ENCODE assay signal across 29 mouse cellular contexts in genomic region chr6:32201506-32201905, GRCm38 (mm10).
A peak's percentile ranks its signal among the peaks of the same experiment; 100 is the strongest.
DNase-seq lines count a peak whose midpoint lies in the region; ATAC-seq and TF ChIP-seq lines count a peak whose summit lies in the region.
"Had no signal": no experiment of that assay in that cellular context is flagged by ENCODE, and none has a peak within 500 bp of the region (broad histone marks: within the 10 kb centered on the region; RNA-seq: fewer than 3 reads in every experiment).

No protein-coding gene starts in this region.

- no peak for DNase-seq in forebrain, postnatal 0 days
- no peak for DNase-seq in forebrain, embryonic 10.5 days (ENCODE audit: extremely low spot score, low spot score)
- peak; percentile 58 to 64 for DNase-seq in cerebellum, adult 18-20 months
- peak; percentile 73 for DNase-seq in cerebellum, adult 9-10 months
- DNase-seq in cerebellum, postnatal 36 days: peak; percentile 41 to 47
- no peak for DNase-seq in MN1 (ENCODE audit: low spot score)
- no peak for DNase-seq in kidney, postnatal 25 days
- DNase-seq in neural tube, embryonic 10.5 days (ENCODE audit: extremely low spot score, low spot score): no peak
- DNase-seq: adrenal gland, postnatal 10 days; adrenal gland, postnatal 36 days; embryo, embryonic 11 days; gastrocnemius, postnatal 25 days; heart, adult 18-20 months; heart, postnatal 10 days; heart, postnatal 4 days; kidney, adult 18-20 months had no signal

- no peaks in the 10 kb centered on the region for H3K9me3 ChIP-seq in forebrain, postnatal 0 days (ENCODE audit: low read length)
- H3K9me3 ChIP-seq in forebrain, embryonic 10.5 days: no peaks in the 10 kb centered on the region
- H3K9me3 ChIP-seq: embryonic facial prominence, embryonic 10.5 days; embryonic facial prominence, embryonic 13.5 days; forebrain, embryonic 13.5 days; heart, embryonic 12.5 days; heart, embryonic 15.5 days had no signal

- no peak overlapping the region for H3K9ac ChIP-seq in forebrain, postnatal 0 days
- H3K9ac ChIP-seq: embryonic facial prominence, embryonic 13.5 days; forebrain, embryonic 13.5 days; heart, embryonic 12.5 days; heart, embryonic 15.5 days; hindbrain, embryonic 14.5 days had no signal

- TF ChIP-seq CTCF in forebrain, postnatal 0 days (IDR thresholded peaks at IDR 0.05; ENCODE audit: low read depth): no peak

- no peaks in the 10 kb centered on the region for H3K27me3 ChIP-seq in forebrain, postnatal 0 days (ENCODE audit: insufficient read depth, low read length)
- H3K27me3 ChIP-seq in forebrain, embryonic 10.5 days (ENCODE audit: poor library complexity, severe bottlenecking): no peaks in the 10 kb centered on the region
- H3K27me3 ChIP-seq: embryonic facial prominence, embryonic 13.5 days; forebrain, embryonic 13.5 days; heart, embryonic 12.5 days; heart, embryonic 15.5 days had no signal

- no peaks in the 10 kb centered on the region for H3K4me1 ChIP-seq in forebrain, postnatal 0 days (ENCODE audit: insufficient read depth)
- no peaks in the 10 kb centered on the region for H3K4me1 ChIP-seq in forebrain, embryonic 10.5 days
- H3K4me1 ChIP-seq: embryonic facial prominence, embryonic 13.5 days; heart, embryonic 12.5 days; heart, embryonic 15.5 days had no signal

- peak; percentile 3; the same call in 1 of the 2 replicates for ATAC-seq in forebrain, postnatal 0 days
- ATAC-seq: activated CD4-positive, CD25-positive, alpha-beta regulatory T cell, adult 4 months; CD4-positive, CD25-positive, alpha-beta regulatory T cell, adult 4 months; forebrain, embryonic 13.5 days; forebrain, embryonic 16.5 days; hindbrain, postnatal 0 days; inflammation-experienced regulatory T-cells, adult 6 months; intestine, embryonic 16.5 days had no signal

- H3K36me3 ChIP-seq in forebrain, postnatal 0 days (ENCODE audit: insufficient read depth): peaks cover 52% of the 10 kb centered on the region
- no peaks in the 10 kb centered on the region for H3K36me3 ChIP-seq in forebrain, embryonic 10.5 days (replicated peaks)
- H3K36me3 ChIP-seq: embryonic facial prominence, embryonic 10.5 days; embryonic facial prominence, embryonic 13.5 days; heart, embryonic 15.5 days had no signal

- no peak overlapping the region for H3K4me2 ChIP-seq in forebrain, postnatal 0 days (ENCODE audit: low read depth)
- H3K4me2 ChIP-seq: embryonic facial prominence, embryonic 13.5 days; forebrain, embryonic 13.5 days; heart, embryonic 12.5 days; heart, embryonic 15.5 days; hindbrain, embryonic 14.5 days had no signal

- H3K4me3 ChIP-seq in forebrain, postnatal 0 days (ENCODE audit: low read depth, low read length): no peak overlapping the region
- H3K4me3 ChIP-seq in forebrain, embryonic 10.5 days: no peak overlapping the region
- H3K4me3 ChIP-seq: embryonic facial prominence, embryonic 10.5 days; embryonic facial prominence, embryonic 13.5 days; erythroblast, embryonic 14.5 days; forebrain, embryonic 13.5 days; heart, embryonic 12.5 days; heart, embryonic 15.5 days had no signal

- H3K27ac ChIP-seq in forebrain, postnatal 0 days (ENCODE audit: low read depth, low read length): no peak overlapping the region
- no peak overlapping the region for H3K27ac ChIP-seq in forebrain, embryonic 10.5 days
- H3K27ac ChIP-seq: embryonic facial prominence, embryonic 10.5 days; embryonic facial prominence, embryonic 13.5 days; forebrain, embryonic 13.5 days; heart, embryonic 15.5 days; hindbrain, embryonic 14.5 days; hindbrain, postnatal 0 days had no signal

Comparison
In these comparisons a context has a peak if more than half of its experiments do, and no peak if none do; other contexts are left out.
1. DNase-seq: peak in cerebellum, adult 18-20 months (2 of 2), cerebellum, adult 9-10 months (single experiment) and cerebellum, postnatal 36 days (2 of 2); none in forebrain, postnatal 0 days (single experiment), forebrain, embryonic 10.5 days (single experiment), MN1 (single experiment), kidney, postnatal 25 days (0 of 2) and neural tube, embryonic 10.5 days (single experiment).